Mouse (Mus musculus): Measurements from ENCODE around the gene Tns2. TPM values are rescaled to one million over a fixed set of nuclear protein-coding genes. Genes with fewer than 3 reads are reported as not detected.

The Tns2 gene
- total RNA-seq, 2 experiments from 2014 or later = 29.8 to 45.6 TPM

- intact Hi-C loops (cut with DNase I; ENCODE audit: low total_unique reads) = no loop called here
- no peak for DNase-seq
These were observed 10.2 kb upstream of the Tns2 start for GRCm38 (mm10) chr15:102089914-102090585.

DNA sequence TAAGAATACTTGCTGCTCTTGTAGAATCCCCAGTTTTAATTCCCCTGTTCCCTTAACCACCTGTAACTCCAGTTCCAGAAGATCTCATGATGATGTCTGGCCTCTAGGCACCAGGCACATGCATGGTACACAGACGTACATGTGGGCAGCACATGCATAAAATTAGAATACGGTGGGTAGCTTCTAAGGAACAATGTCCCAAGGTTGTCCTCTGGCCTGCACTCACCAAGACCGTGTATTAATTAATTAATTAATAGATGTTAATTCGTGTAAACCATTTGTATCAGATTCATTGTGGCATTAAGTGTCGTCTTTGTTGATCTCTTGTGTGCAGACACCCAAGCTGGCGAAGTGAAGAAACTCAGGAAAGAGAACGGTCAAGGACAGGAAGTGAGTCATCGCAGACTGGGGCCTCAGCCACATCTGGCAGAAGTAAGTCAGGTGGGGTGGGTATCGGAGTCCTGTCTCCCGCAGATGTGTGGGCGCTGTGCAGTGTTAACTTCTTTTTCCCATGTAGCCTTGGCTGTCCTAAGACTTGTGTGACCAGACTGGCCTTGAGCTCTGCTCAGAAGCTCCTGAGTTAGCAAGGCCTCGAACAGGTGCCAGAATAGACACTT is 9.0 kb upstream of the Tns2 start:
- intact Hi-C loops (cut with DNase I; ENCODE audit: low total_unique reads) = no loop called here
- DNase-seq = no peak

DNA sequence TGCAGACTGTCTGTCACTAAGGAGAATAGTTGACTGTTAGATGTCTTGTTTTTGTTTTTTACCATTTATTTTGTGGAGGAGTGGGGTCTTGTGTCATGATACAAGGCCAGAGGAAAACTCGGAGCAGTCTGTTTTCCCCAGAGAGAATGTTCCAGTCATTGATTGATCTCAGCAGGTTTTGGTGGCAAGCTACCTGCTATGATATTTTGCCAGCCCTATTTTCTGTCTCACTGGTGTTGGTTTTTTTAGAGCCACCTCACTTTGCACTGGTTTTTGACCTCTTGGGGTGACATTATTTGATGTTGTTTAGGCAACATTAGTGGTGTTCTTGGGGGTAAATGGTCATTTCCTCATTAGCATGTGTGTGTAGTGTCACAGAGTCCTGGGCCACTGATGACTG is 8.5 kb upstream of the Tns2 start:
- intact Hi-C loops (cut with DNase I; ENCODE audit: low total_unique reads) = no loop called here
- DNase-seq = no peak

DNA sequence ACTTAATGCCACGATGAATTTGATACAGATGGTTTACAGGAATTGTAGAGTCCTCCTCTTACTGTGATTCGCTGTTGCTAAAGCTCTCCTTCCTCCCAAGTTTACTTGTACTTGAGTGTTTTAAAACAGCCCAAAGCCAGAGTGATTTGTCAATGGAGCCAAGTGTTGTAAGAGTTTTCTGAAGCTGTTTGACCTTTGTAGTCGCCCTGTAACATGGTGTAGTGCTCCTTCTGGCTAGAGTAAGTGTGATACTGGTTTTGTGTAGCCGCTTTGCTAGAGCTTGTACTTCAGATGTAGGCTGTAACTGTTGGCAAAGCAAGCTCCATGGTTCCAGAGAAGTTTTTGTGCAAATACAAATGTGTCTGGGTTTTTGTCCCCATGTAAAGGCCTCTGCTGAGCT is 8.0 kb upstream of the Tns2 start:
- no peak for DNase-seq
- intact Hi-C loops (cut with DNase I; ENCODE audit: low total_unique reads) = no loop called here

DNA sequence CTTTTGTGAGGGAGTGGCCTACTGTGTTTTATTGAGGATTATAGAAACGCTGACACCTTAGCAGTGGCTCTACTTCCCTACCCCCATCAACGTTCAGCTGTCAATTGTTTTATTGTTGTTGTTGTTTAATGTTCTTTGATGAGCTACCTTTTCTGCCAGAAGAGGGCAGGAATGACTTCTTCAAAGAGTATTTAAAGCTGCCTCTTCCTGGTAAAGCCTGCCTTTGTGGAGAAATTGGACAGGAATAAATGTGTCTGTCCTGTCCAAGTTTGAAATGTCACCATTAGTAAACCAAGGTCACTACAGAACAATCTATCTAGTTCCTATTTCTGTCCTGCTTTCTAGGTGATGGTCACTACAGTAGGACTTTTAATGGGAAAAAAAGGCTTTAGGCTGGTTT is 6.1 kb upstream of the Tns2 start:
- intact Hi-C loops (cut with DNase I; ENCODE audit: low total_unique reads) = no loop called here
- DNase-seq = no peak

GRCm38 (mm10) chr15:102094988-102095387 is 5.2 kb upstream of the Tns2 start:
- intact Hi-C loops (cut with DNase I; ENCODE audit: low total_unique reads) = no loop called here
- DNase-seq = no peak

DNA sequence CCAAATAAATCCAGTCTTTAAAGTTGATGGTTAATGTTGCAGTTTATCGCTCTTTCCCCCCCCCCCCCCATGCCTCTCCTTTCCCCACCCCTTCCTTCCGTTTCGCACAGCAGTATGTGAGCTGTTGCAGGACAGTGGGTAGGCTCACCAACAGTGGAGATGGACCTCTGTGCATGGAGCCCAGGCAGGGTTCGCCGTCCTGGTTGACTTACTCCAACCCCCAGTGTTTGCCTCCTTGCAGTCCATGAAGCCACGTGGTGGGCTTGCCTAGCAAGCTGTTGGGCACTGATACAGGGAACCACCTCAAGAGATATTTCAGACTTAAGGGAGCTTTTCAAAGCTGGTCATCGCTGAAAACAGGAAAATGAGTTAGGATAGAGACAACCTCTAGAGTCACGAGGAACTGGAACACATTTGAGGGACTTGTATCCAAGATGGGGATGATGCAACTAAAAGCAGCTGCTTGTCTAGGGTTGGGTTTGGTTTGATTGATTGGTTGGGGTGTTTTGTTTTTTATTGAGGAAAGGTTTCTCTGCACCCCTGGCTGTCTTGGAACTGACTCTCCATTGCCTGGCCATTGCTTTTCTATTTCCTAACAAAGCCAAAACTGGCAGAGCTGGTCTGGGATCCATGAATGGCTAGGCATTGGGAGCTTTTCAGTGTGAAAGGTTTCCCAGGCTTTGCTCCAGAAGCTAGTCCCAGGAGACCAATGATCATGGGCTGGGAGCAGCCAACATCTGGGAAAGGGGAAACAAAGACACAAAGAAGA is 2.9 kb upstream of the Tns2 start:
- DNase-seq = no peak
- intact Hi-C loops (cut with DNase I; ENCODE audit: low total_unique reads) = no loop called here

GRCm38 (mm10) chr15:102097991-102098555 is 2.1 kb upstream of the Tns2 start:
- intact Hi-C loops (cut with DNase I; ENCODE audit: low total_unique reads) = no loop called here
- no peak for DNase-seq

GRCm38 (mm10) chr15:102099260-102099659 is 953 bp upstream of the Tns2 start:
- intact Hi-C loops (cut with DNase I; ENCODE audit: low total_unique reads) = no loop called here
- DNase-seq = no peak

GRCm38 (mm10) chr15:102099771-102100160 is 447 bp upstream of the Tns2 start:
- intact Hi-C loops (cut with DNase I; ENCODE audit: low total_unique reads) = no loop called here
- DNase-seq = no peak

GRCm38 (mm10) chr15:102100996-102101671 is 921 bp downstream of the Tns2 start:
- intact Hi-C loops (cut with DNase I; ENCODE audit: low total_unique reads) = no loop called here
- no peak for DNase-seq

DNA sequence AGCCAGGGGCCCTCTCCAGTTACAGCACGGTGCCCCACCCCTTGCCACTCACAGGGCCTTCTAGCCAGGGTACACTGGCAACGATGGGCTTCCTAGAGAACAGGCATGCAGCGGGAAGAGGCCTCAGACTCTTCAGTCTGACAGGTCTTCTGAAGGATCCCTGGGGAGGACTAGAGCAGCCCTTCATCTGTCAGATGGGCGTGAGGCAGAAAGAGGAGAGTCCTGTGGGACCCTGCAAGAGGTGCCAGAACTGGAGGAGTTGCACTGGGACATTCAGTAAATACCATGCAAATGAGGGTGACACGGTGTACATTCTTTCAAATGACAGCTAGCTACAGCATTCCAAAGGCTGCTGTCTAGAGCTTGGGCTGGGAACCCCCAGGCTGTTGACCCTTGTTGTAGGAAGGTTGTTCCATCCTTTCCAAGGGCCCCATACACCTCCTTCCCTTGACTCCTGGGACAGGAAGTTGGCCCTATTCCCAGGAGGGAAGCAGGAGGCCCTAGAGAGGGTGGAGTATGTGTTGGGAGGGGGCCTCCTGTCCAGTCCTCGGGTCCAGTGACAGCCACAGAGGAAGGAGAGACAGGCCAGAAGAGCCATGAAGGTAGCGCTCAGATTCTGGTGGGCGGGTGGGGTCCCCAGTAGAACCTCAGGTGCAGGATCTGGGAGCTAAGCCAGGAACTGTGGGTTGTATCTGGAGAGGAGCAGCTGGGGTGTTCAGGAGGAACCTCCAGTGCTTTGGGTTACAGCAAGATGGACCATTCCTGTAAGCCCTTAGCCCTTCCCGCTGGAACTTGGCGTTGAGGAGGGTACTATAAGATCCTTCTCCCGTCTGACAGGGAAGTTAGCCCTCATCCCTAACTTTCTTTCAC is 1.7 kb downstream of the Tns2 start:
- intact Hi-C loops (cut with DNase I; ENCODE audit: low total_unique reads) = no loop called here
- DNase-seq = no peak

- peak; percentile 78 for DNase-seq
- intact Hi-C loops (cut with DNase I; ENCODE audit: low total_unique reads) = no loop called here
These were observed 2.4 kb downstream of the Tns2 start for GRCm38 (mm10) chr15:102102548-102103121.

GRCm38 (mm10) chr15:102103371-102103946 is 3.2 kb downstream of the Tns2 start:
- intact Hi-C loops (cut with DNase I; ENCODE audit: low total_unique reads) = no loop called here
- DNase-seq = no peak

DNA sequence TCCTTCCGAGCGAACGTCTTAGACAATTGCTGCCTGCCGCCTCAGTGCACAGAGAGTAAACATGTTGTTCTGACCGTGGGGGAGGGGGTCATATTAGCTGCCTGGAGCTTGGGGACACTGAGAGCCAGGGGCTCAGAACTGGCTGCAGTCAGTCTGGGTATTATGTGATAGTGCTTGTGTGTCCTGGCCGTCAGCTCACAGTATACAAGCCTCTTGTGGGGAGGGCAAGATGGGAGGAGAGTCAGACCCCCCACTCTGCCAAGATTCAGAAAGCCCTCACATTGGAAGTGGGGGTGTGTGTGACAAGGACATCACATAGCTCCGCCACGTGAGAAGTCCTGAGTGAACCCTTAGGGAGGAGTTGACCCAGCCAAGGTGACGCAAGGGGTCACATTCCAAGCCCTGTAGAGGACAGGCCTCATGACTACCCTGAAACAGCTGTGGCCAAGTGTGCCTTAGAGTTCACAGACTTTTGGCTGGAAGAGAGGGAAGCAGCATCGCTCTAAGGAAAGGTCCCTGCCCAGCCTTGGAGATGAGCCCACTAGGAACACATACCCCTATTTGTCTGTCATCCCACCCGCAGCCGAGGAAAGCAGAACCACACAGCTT is 3.8 kb downstream of the Tns2 start:
- peak; percentile 85 for DNase-seq
- intact Hi-C loops (cut with DNase I; ENCODE audit: low total_unique reads) = no loop called here

GRCm38 (mm10) chr15:102105360-102105759 is 5.1 kb downstream of the Tns2 start:
- DNase-seq = peak; percentile 86
- intact Hi-C loops (cut with DNase I; ENCODE audit: low total_unique reads) = no loop called here

- intact Hi-C loops (cut with DNase I; ENCODE audit: low total_unique reads) = no loop called here
- DNase-seq = no peak
These were observed 5.8 kb downstream of the Tns2 start for GRCm38 (mm10) chr15:102105764-102106730.
